Mouse (Mus musculus) hindbrain, embryonic 16.5 days (tissue): Measurements from ENCODE around the gene Hnmt. TPM values are rescaled to one million over a fixed set of nuclear protein-coding genes. Genes with fewer than 3 reads are reported as not detected.

Experiments
- ATAC-seq: fragments of 200-750 bp; cut with Nextera tagmentation; 2 replicates; pipeline ENCODE4 v1.8.0; 2017; ENCODE audit warnings: moderate TSS enrichment, moderate library complexity
- H3K27ac ChIP-seq: fragments of 300-500 bp; sonication (generic); 2 replicates; pipeline ENCODE4 v1.5.1; 2014; ENCODE audit warnings: low read depth, mild to moderate bottlenecking, control low read depth, low read length, moderate library complexity
- H3K27me3 ChIP-seq: fragments of 300-500 bp; sonication (generic); replicated peaks from 2 replicates; pipeline ENCODE4 v1.6.1; 2014; ENCODE audit warnings: low read length; ENCODE audit not compliant: control insufficient read depth, insufficient read depth
- H3K36me3 ChIP-seq: fragments of 300-500 bp; sonication (generic); 2 replicates; pipeline ENCODE4 v1.6.1; 2014; ENCODE audit warnings: mild to moderate bottlenecking, low read length, moderate library complexity, mixed read lengths; ENCODE audit not compliant: control insufficient read depth, insufficient read depth
- H3K4me1 ChIP-seq: fragments of 300-500 bp; sonication (generic); 2 replicates; pipeline ENCODE4 v1.6.1; 2014; ENCODE audit warnings: low read depth, low read length; ENCODE audit not compliant: control insufficient read depth, insufficient read depth
- H3K4me2 ChIP-seq: fragments of 300-500 bp; sonication (generic); 2 replicates; pipeline ENCODE4 v1.6.1; 2014; ENCODE audit warnings: mild to moderate bottlenecking, low read length, control low read depth, moderate library complexity
- H3K4me3 ChIP-seq: fragments of 300-500 bp; sonication (generic); 2 replicates; pipeline ENCODE4 v1.5.1; 2014; ENCODE audit warnings: mild to moderate bottlenecking, low read length, control low read depth, moderate library complexity
- H3K9ac ChIP-seq: fragments of 300-500 bp; sonication (generic); 2 replicates; pipeline ENCODE4 v1.6.1; 2014; ENCODE audit warnings: low read depth, mild to moderate bottlenecking, control low read depth, low read length, moderate library complexity
- H3K9me3 ChIP-seq: fragments of 300-500 bp; sonication (generic); 2 replicates; pipeline ENCODE4 v1.6.1; 2014; ENCODE audit warnings: mild to moderate bottlenecking, low read length, moderate library complexity; ENCODE audit not compliant: control insufficient read depth
- WGBS: fragments of 180-500 bp; shearing (Covaris S2); extraction: QIAGEN DNeasy Blood & Tissue Kit; methylation state at CpG from one replicate; pipeline ENCODE4 v1.1.7; 2014; 5-methylcytosine and 5-hydroxymethylcytosine counted together
- polyA plus RNA-seq: library from polyadenylated mRNA; unstranded; fragments of >200 nt; fragmentation: Nextera tagmentation; extraction: Ambion mirVana; gene quantifications from 2 replicates; pipeline ENCODE4 v1.2.1, GENCODE M21; 2015

The Hnmt gene
- polyA plus RNA-seq = 14.5 and 20.9 TPM in 2 replicates

GRCm38 (mm10) chr2:24049344-24049990 lies at the start of gene Hnmt:
Gene Hnmt, minus strand, starts transcription at chr2:24049394.
- Histone ChIP-seq H3K4me1 (peaks cover 3% of the 10 kb centered on the region; the same call in 1 of the 2 replicates), H3K9me3 (no peaks in the 10 kb centered on the region), H3K27ac (peak within 1 kb of the TSS; percentile 85), H3K4me3 (peak within 1 kb of the TSS; percentile 49), H3K27me3 (no peaks in the 10 kb centered on the region), H3K36me3 (no peaks in the 10 kb centered on the region), H3K9ac (peak within 1 kb of the TSS; percentile 67), H3K4me2 (peak within 1 kb of the TSS; percentile 70)
- no peak for ATAC-seq
- WGBS = 53% methylated on average over 7 of the region's 7 CpGs

GRCm38 (mm10) chr2:24096495-24096894 lies 47.3 kb upstream of the Hnmt start, which contains the start of gene Tbpl2:
Gene Tbpl2, minus strand, starts transcription at chr2:24096595.
- 83% methylated on average over 4 of the region's 4 CpGs for WGBS

GRCm38 (mm10) chr2:24090921-24091320 lies 41.7 kb upstream of the Hnmt start:
- Histone ChIP-seq H3K4me2 (no peak overlapping the region), H3K9ac (no peak overlapping the region), H3K27me3 (no peaks in the 10 kb centered on the region), H3K4me3 (no peak overlapping the region), H3K36me3 (no peaks in the 10 kb centered on the region), H3K9me3 (no peaks in the 10 kb centered on the region), H3K27ac (no peak overlapping the region), H3K4me1 (no peaks in the 10 kb centered on the region)
- ATAC-seq = no peak
- 82% methylated on average over 1 of the region's 1 CpGs for WGBS

More at GRCm38 (mm10) chr2:24096495-24096894, 47.3 kb upstream of the Hnmt start, which contains the start of gene Tbpl2:
- Histone ChIP-seq H3K4me2 (no peak within 1 kb of the TSS), H3K9me3 (no peaks in the 10 kb centered on the region), H3K27ac (no peak within 1 kb of the TSS), H3K36me3 (no peaks in the 10 kb centered on the region), H3K4me1 (no peaks in the 10 kb centered on the region), H3K27me3 (no peaks in the 10 kb centered on the region), H3K4me3 (no peak within 1 kb of the TSS), H3K9ac (no peak within 1 kb of the TSS)
- no peak for ATAC-seq

GRCm38 (mm10) chr2:24050459-24050858 lies 1.3 kb upstream of the Hnmt start:
- peaks cover 3% of the 10 kb centered on the region; the same call in 1 of the 2 replicates for H3K4me1 ChIP-seq
- H3K36me3 ChIP-seq = no peaks in the 10 kb centered on the region
- H3K9me3 ChIP-seq = no peaks in the 10 kb centered on the region
- ATAC-seq = no peak
- H3K4me2 ChIP-seq = no peak overlapping the region
- H3K9ac ChIP-seq = no peak overlapping the region
- no peak overlapping the region for H3K27ac ChIP-seq
- H3K27me3 ChIP-seq = no peaks in the 10 kb centered on the region
- H3K4me3 ChIP-seq = no peak overlapping the region
- 77% methylated on average over 3 of the region's 3 CpGs for WGBS

GRCm38 (mm10) chr2:24048480-24049097 lies 605 bp downstream of the Hnmt start:
- ATAC-seq = peak; percentile 95
- H3K9me3 ChIP-seq = no peaks in the 10 kb centered on the region
- H3K27ac ChIP-seq = peak overlapping the region; percentile 85
- H3K4me3 ChIP-seq = peak overlapping the region; percentile 49
- 7% methylated on average over 16 of the region's 16 CpGs for WGBS
- H3K36me3 ChIP-seq = no peaks in the 10 kb centered on the region
- H3K4me1 ChIP-seq = peaks cover 3% of the 10 kb centered on the region; the same call in 1 of the 2 replicates
- peak overlapping the region; percentile 70 for H3K4me2 ChIP-seq
- H3K27me3 ChIP-seq = no peaks in the 10 kb centered on the region
- H3K9ac ChIP-seq = peak overlapping the region; percentile 67

GRCm38 (mm10) chr2:24047551-24048479 lies 1.4 kb downstream of the Hnmt start:
- H3K27me3 ChIP-seq = no peaks in the 10 kb centered on the region
- H3K4me1 ChIP-seq = peaks cover 3% of the 10 kb centered on the region; the same call in 1 of the 2 replicates
- no peaks in the 10 kb centered on the region for H3K9me3 ChIP-seq
- H3K36me3 ChIP-seq = no peaks in the 10 kb centered on the region
- H3K27ac ChIP-seq = peak overlapping the region; percentile 85
- peak overlapping the region; percentile 49 for H3K4me3 ChIP-seq
- H3K4me2 ChIP-seq = peak overlapping the region; percentile 70
- ATAC-seq = peak; percentile 43
- 19% methylated on average over 6 of the region's 6 CpGs for WGBS
- peak overlapping the region; percentile 67 for H3K9ac ChIP-seq

GRCm38 (mm10) chr2:24042901-24043300 lies 6.3 kb downstream of the Hnmt start:
- no peak for ATAC-seq
- Histone ChIP-seq H3K4me3 (no peak overlapping the region), H3K36me3 (no peaks in the 10 kb centered on the region), H3K9me3 (no peaks in the 10 kb centered on the region), H3K4me1 (peaks cover 3% of the 10 kb centered on the region; the same call in 1 of the 2 replicates), H3K9ac (no peak overlapping the region), H3K27me3 (no peaks in the 10 kb centered on the region), H3K4me2 (no peak overlapping the region), H3K27ac (no peak overlapping the region)
- 89% methylated on average over 1 of the region's 1 CpGs for WGBS

GRCm38 (mm10) chr2:24040531-24040930 lies 8.7 kb downstream of the Hnmt start:
- no peak overlapping the region for H3K27ac ChIP-seq
- H3K4me3 ChIP-seq = no peak overlapping the region
- no peaks in the 10 kb centered on the region for H3K36me3 ChIP-seq
- H3K9ac ChIP-seq = no peak overlapping the region
- WGBS = 90% methylated on average over 1 of the region's 1 CpGs
- H3K4me1 ChIP-seq = no peaks in the 10 kb centered on the region
- no peaks in the 10 kb centered on the region for H3K9me3 ChIP-seq
- no peaks in the 10 kb centered on the region for H3K27me3 ChIP-seq
- ATAC-seq = no peak
- no peak overlapping the region for H3K4me2 ChIP-seq
